Mouse (Mus musculus) urinary bladder, adult 2 months (tissue): ENCODE measurements around the gene AI987944. TPM values are rescaled to one million over a fixed set of nuclear protein-coding genes. Genes with fewer than 3 reads are reported as not detected.

Experiments
- DNase-seq: peaks from one replicate; pipeline ENCODE4 v3.0.0; 2022; ENCODE audit warnings: low spot score
- polyA plus RNA-seq: library from polyadenylated mRNA; depleted of rRNA; stranded (reverse); fragments of >200 nt; gene quantifications from 2 replicates; pipeline ENCODE4 v1.2.3, GENCODE M21; 2012; rRNA removed

AI987944 gene
- 13.7 and 13.9 TPM in 2 replicates for polyA plus RNA-seq

DNA sequence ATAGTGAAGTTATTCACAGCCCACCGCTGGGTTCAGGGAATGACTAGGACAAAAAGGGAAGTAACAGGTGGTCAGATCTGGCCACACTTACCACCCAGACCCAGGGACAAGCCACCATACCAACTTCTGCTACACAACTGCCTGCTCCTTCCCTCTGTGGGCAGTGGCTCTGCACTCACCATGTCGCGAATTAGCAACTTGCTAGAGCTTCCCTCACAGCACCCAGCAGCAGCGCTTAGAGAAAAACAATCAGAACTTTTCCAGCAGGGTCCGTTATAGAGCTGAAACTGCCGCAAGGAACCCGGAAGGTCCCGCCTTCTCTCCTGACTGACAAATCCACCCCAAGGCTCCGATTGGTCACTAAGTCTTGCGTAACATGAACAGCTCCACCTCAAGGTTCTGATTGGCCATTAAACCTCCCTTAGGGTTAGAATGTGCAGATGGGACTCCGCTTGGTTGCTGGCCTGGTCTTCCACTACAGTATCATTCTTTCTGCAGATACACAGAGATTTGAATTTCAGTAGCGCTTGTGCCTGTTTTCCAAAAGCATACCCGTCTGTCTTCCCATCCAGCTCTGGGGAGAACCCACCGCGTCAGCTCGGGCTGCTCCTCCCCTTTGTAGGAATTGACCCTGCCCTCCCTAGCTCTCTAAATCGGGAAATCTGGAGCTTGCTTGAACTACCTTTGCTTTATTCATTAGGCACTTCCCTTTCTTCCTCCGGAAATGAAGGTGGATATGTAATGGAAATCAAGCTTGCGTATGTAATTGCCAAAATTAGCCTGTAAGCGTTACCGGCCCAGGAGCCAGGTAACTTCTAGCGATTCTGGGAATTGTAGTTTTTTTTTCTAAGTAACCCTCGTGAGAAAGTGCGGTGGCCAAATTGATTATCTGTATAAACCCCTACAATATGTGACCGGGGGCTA, at the start of gene AI987944:
AI987944 (minus strand) TSS at position 332 of the 924 bp plus-strand sequence.
- peak; percentile 38 for DNase-seq

GRCm38 (mm10) chr7:41394130-41394529, 951 bp upstream of the AI987944 start:
- no peak for DNase-seq

Other genes with a start within 250 kb of the AI987944 start
- gene Gm5592, start 239.5 kb downstream of the AI987944 start, polyA plus RNA-seq: not detected in 2 replicates
- gene Vmn2r57, start 55.3 kb upstream of the AI987944 start, polyA plus RNA-seq: 0.61 and 0.66 TPM in 2 replicates
- gene Gm20449, start 106.0 kb upstream of the AI987944 start, polyA plus RNA-seq: 0.18 and 0.28 TPM in 2 replicates
- gene AW146154, start 106.5 kb upstream of the AI987944 start, polyA plus RNA-seq: 14.3 and 17.4 TPM in 2 replicates
- not detected in 2 replicates for gene Gm6871, start 180.3 kb upstream of the AI987944 start, polyA plus RNA-seq
- gene 2610021A01Rik, start 205.9 kb upstream of the AI987944 start, polyA plus RNA-seq: 8.6 and 9.0 TPM in 2 replicates
- 13.5 and 13.8 TPM in 2 replicates for gene Zfp788, start 239.8 kb upstream of the AI987944 start, polyA plus RNA-seq